Mouse (Mus musculus): ENCODE measurements around the gene Tead3. TPM values are rescaled to one million over a fixed set of nuclear protein-coding genes. Genes with fewer than 3 reads are reported as not detected.

Gene Tead3
- polyA plus RNA-seq, 1 experiment from 2014 or later = 5.8 TPM

DNA sequence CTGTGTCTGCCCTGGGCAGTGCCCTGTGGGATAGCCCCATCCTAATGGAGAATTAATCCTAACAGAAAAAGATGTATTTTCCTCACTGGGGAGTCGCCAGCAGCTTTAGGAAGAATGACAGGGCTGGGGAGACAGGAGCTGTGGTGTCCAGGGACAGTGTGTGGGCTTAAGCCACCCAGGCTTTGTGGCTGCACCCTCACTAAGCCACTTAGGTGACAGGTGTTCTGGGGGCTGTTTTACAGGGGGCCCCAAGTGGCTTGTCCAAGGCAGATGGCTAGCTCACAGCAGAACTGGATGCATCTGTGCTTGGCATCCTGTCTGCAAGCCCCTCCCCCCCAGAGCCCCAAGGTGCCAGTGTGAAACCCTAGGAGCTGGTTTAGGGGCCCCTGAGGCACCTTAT is 21.3 kb upstream of the Tead3 start:
- TF ChIP-seq CTCF (IDR thresholded peaks at IDR 0.05; ENCODE audit: low read depth) = no peak
- Histone ChIP-seq H3K9ac (ENCODE audit: low read depth, low read length) (no peak overlapping the region), H3K4me3 (ENCODE audit: low read depth, low read length) (no peak overlapping the region), H3K27ac (ENCODE audit: low read depth, low read length) (no peak overlapping the region), H3K27me3 (replicated peaks; ENCODE audit: control insufficient read depth, insufficient read depth, low read length) (peaks cover 6% of the 10 kb centered on the region; the same call in 1 of the 2 replicates), H3K36me3 (ENCODE audit: control insufficient read depth, insufficient read depth) (no peaks in the 10 kb centered on the region), H3K4me1 (replicated peaks; ENCODE audit: control insufficient read depth, insufficient read depth, low read length) (no peaks in the 10 kb centered on the region), H3K4me2 (replicated peaks; ENCODE audit: low read depth) (no peak overlapping the region), H3K9me3 (ENCODE audit: control insufficient read depth) (no peaks in the 10 kb centered on the region)
- 71% methylated on average over 1 of the region's 1 CpGs for WGBS
- ATAC-seq = no peak

GRCm38 (mm10) chr17:28371286-28371685 is 20.7 kb upstream of the Tead3 start:
- no peak for ATAC-seq
- Histone ChIP-seq H3K36me3 (ENCODE audit: control insufficient read depth, insufficient read depth) (no peaks in the 10 kb centered on the region), H3K9ac (ENCODE audit: low read depth, low read length) (no peak overlapping the region), H3K27ac (ENCODE audit: low read depth, low read length) (no peak overlapping the region), H3K4me2 (replicated peaks; ENCODE audit: low read depth) (no peak overlapping the region), H3K27me3 (replicated peaks; ENCODE audit: control insufficient read depth, insufficient read depth, low read length) (peaks cover 6% of the 10 kb centered on the region; the same call in 1 of the 2 replicates), H3K9me3 (ENCODE audit: control insufficient read depth) (no peaks in the 10 kb centered on the region), H3K4me3 (ENCODE audit: low read depth, low read length) (no peak overlapping the region), H3K4me1 (replicated peaks; ENCODE audit: control insufficient read depth, insufficient read depth, low read length) (no peaks in the 10 kb centered on the region)
- 60% methylated on average over 2 of the region's 2 CpGs for WGBS
- no peak for TF ChIP-seq CTCF (IDR thresholded peaks at IDR 0.05; ENCODE audit: low read depth)

GRCm38 (mm10) chr17:28369056-28369455 is 18.4 kb upstream of the Tead3 start:
- ATAC-seq = no peak
- H3K9ac ChIP-seq (ENCODE audit: low read depth, low read length) = no peak overlapping the region
- H3K27me3 ChIP-seq (replicated peaks; ENCODE audit: control insufficient read depth, insufficient read depth, low read length) = peaks cover 11% of the 10 kb centered on the region
- no peak overlapping the region for H3K4me3 ChIP-seq (ENCODE audit: low read depth, low read length)
- 46% methylated on average over 5 of the region's 5 CpGs for WGBS
- H3K27ac ChIP-seq (ENCODE audit: low read depth, low read length) = no peak overlapping the region
- no peaks in the 10 kb centered on the region for H3K36me3 ChIP-seq (ENCODE audit: control insufficient read depth, insufficient read depth)
- H3K4me1 ChIP-seq (replicated peaks; ENCODE audit: control insufficient read depth, insufficient read depth, low read length) = 0 out of 2 replicates have a peak, but pooled peaks cover 3% of the 10 kb centered on the region
- no peaks in the 10 kb centered on the region for H3K9me3 ChIP-seq (ENCODE audit: control insufficient read depth)
- H3K4me2 ChIP-seq (replicated peaks; ENCODE audit: low read depth) = no peak overlapping the region
- no peak for TF ChIP-seq CTCF (IDR thresholded peaks at IDR 0.05; ENCODE audit: low read depth)

GRCm38 (mm10) chr17:28368449-28368848 is 17.8 kb upstream of the Tead3 start:
- H3K4me3 ChIP-seq (ENCODE audit: low read depth, low read length) = no peak overlapping the region
- no peaks in the 10 kb centered on the region for H3K9me3 ChIP-seq (ENCODE audit: control insufficient read depth)
- peaks cover 17% of the 10 kb centered on the region for H3K27me3 ChIP-seq (replicated peaks; ENCODE audit: control insufficient read depth, insufficient read depth, low read length)
- no peak overlapping the region for H3K27ac ChIP-seq (ENCODE audit: low read depth, low read length)
- WGBS = 4% methylated on average over 13 of the region's 13 CpGs
- no peak overlapping the region for H3K9ac ChIP-seq (ENCODE audit: low read depth, low read length)
- ATAC-seq = 0 out of 2 replicates have a peak, but pooled peaks have one; percentile 37
- 0 out of 2 replicates have a peak, but pooled peaks cover 5% of the 10 kb centered on the region for H3K4me1 ChIP-seq (replicated peaks; ENCODE audit: control insufficient read depth, insufficient read depth, low read length)
- H3K36me3 ChIP-seq (ENCODE audit: control insufficient read depth, insufficient read depth) = no peaks in the 10 kb centered on the region
- peak overlapping the region; percentile 28 for H3K4me2 ChIP-seq (replicated peaks; ENCODE audit: low read depth)
- TF ChIP-seq CTCF (IDR thresholded peaks at IDR 0.05; ENCODE audit: low read depth) = peak; percentile 96

DNA sequence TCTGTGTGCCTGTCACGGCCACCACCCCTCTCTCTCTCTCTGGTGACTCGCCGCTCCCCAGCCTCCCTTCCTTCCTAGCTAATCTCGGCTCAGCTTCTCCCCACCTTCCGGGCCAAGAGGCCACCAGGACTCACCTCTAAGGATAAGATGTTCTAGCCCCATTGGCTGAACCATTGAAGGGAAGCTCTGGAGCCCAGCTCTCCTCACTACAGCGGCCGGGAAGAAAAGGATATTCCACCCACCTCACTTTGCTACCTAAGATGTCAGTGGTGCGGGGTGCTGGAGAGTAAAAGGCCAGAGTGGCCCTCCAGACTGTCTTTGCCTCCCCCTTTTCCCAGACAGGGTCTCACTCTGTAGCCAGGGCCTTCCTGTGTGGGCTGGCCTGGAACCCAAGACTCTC is 14.5 kb upstream of the Tead3 start, which contains the start of gene Tulp1:
Gene Tulp1, minus strand, starts transcription at position 101 of the 400 bp plus-strand sequence.
- Histone ChIP-seq H3K4me3 (ENCODE audit: low read depth, low read length) (peak within 1 kb of the TSS; percentile 11; the same call in 1 of the 2 replicates), H3K36me3 (ENCODE audit: control insufficient read depth, insufficient read depth) (no peaks in the 10 kb centered on the region), H3K4me1 (replicated peaks; ENCODE audit: control insufficient read depth, insufficient read depth, low read length) (peaks cover 5% of the 10 kb centered on the region; the same call in 1 of the 2 replicates), H3K27ac (ENCODE audit: low read depth, low read length) (no peak within 1 kb of the TSS), H3K27me3 (replicated peaks; ENCODE audit: control insufficient read depth, insufficient read depth, low read length) (peaks cover 32% of the 10 kb centered on the region), H3K9ac (ENCODE audit: low read depth, low read length) (no peak within 1 kb of the TSS), H3K4me2 (replicated peaks; ENCODE audit: low read depth) (no peak within 1 kb of the TSS), H3K9me3 (ENCODE audit: control insufficient read depth) (no peaks in the 10 kb centered on the region)
- ATAC-seq = no peak
- WGBS = 38% methylated on average over 8 of the region's 8 CpGs
- TF ChIP-seq CTCF (IDR thresholded peaks at IDR 0.05; ENCODE audit: low read depth) = no peak

DNA sequence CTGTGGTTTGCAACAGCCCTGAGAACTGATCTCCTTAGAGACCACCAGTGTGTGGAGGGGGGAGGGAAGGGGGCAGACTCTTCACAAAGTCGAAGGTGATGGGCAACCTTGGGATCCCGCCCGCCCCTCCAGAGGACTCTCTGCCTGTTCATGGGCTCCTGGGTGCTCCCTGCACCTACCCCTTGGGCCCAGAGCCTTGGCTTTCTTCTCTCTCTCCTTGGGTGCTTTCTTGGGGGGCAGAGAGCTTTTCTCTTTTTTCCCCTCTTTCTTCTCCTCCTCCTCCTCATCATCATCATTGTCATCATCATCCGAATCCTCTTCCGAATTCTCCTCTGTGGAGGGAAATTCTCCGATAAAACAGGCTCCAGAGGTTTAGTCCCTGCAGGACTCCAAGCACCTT is 12.9 kb upstream of the Tead3 start:
- no peaks in the 10 kb centered on the region for H3K9me3 ChIP-seq (ENCODE audit: control insufficient read depth)
- H3K4me2 ChIP-seq (replicated peaks; ENCODE audit: low read depth) = peak overlapping the region; percentile 55; the same call in 1 of the 2 replicates
- no peak for TF ChIP-seq CTCF (IDR thresholded peaks at IDR 0.05; ENCODE audit: low read depth)
- no peaks in the 10 kb centered on the region for H3K36me3 ChIP-seq (ENCODE audit: control insufficient read depth, insufficient read depth)
- WGBS = 45% methylated on average over 5 of the region's 6 CpGs
- no peak for ATAC-seq
- H3K4me3 ChIP-seq (ENCODE audit: low read depth, low read length) = 0 out of 2 replicates have a peak overlapping the region, but pooled peaks have one; percentile 11
- H3K4me1 ChIP-seq (replicated peaks; ENCODE audit: control insufficient read depth, insufficient read depth, low read length) = peaks cover 5% of the 10 kb centered on the region; the same call in 1 of the 2 replicates
- H3K27me3 ChIP-seq (replicated peaks; ENCODE audit: control insufficient read depth, insufficient read depth, low read length) = peaks cover 36% of the 10 kb centered on the region
- no peak overlapping the region for H3K9ac ChIP-seq (ENCODE audit: low read depth, low read length)
- no peak overlapping the region for H3K27ac ChIP-seq (ENCODE audit: low read depth, low read length)
